ENCODE assay signal across 20 mouse cellular contexts in genomic region chr6:71840597-71841290, GRCm38 (mm10). TPM values are rescaled to one million over a fixed set of nuclear protein-coding genes. Genes with fewer than 3 reads are reported as not detected.
DNase-seq lines count a peak whose midpoint lies in the region; ATAC-seq and TF ChIP-seq lines count a peak whose summit lies in the region.
"Had no signal": no experiment of that assay in that cellular context is flagged by ENCODE, and none has a peak within 500 bp of the region (broad histone marks: within the 10 kb centered on the region; RNA-seq: fewer than 3 reads in every experiment).

No protein-coding gene starts in this region.

- no peak for TF ChIP-seq CTCF in liver, adult 2 months (IDR thresholded peaks at IDR 0.05; ENCODE audit: low read depth, low read length)

- TF ChIP-seq POLR2A in liver, adult 2 months (IDR thresholded peaks at IDR 0.05; ENCODE audit: extremely low read depth, insufficient read depth, low read length), result no peak

- H3K36me3 ChIP-seq in kidney, embryonic 16.5 days (ENCODE audit: insufficient read depth, low read length), result peaks cover 11% of the 10 kb centered on the region; the same call in 1 of the 2 replicates
- H3K36me3 ChIP-seq in liver, adult 2 months (ENCODE audit: control insufficient read depth, insufficient read depth, low read length), result peaks cover 7% of the 10 kb centered on the region
- H3K36me3 ChIP-seq in liver, embryonic 15.5 days (replicated peaks), result peaks cover 14% of the 10 kb centered on the region

- H3K27ac ChIP-seq in kidney, embryonic 16.5 days (ENCODE audit: low read length), result no peak overlapping the region
- peak overlapping the region; percentile 78; the same call in 1 of the 2 replicates for H3K27ac ChIP-seq in liver, adult 2 months (replicated peaks; ENCODE audit: insufficient read depth, low read depth, low read length)
- H3K27ac ChIP-seq in liver, embryonic 15.5 days (replicated peaks), result peak overlapping the region; percentile 34; the same call in 1 of the 2 replicates
- H3K27ac ChIP-seq: embryonic facial prominence, embryonic 12.5 days; heart, adult 2 months; heart, embryonic 15.5 days had no signal

- peaks cover 23% of the 10 kb centered on the region; the same call in 1 of the 2 replicates for H3K79me2 ChIP-seq in liver, adult 2 months (ENCODE audit: control insufficient read depth, insufficient read depth, low read length)

- H3K4me3 ChIP-seq in kidney, embryonic 16.5 days (ENCODE audit: low read length), result no peak overlapping the region
- no peak overlapping the region for H3K4me3 ChIP-seq in liver, adult 2 months (ENCODE audit: insufficient read depth, low read depth, low read length)
- H3K4me3 ChIP-seq in liver, embryonic 15.5 days (replicated peaks), result no peak overlapping the region
- H3K4me3 ChIP-seq: embryonic facial prominence, embryonic 12.5 days; heart, adult 2 months; heart, embryonic 15.5 days had no signal

- intact Hi-C loops in left cerebral cortex, postnatal 14 days (cut with DNase I), result no loop called here

- 0 out of 2 replicates have a peak, but pooled peaks have one; percentile 31 for ATAC-seq in kidney, embryonic 16.5 days (ENCODE audit: low FRiP score, low TSS enrichment)
- ATAC-seq in liver, embryonic 15.5 days (ENCODE audit: insufficient read depth), result peak; percentile 69
- ATAC-seq: activated CD4-positive, CD25-positive, alpha-beta regulatory T cell, adult 4 months; forebrain, embryonic 16.5 days; Patski had no signal

- DNase-seq in kidney, postnatal 4 days, result no peak
- peak; percentile 87 for DNase-seq in liver, adult 2 months (ENCODE audit: extremely low read depth, low read depth, low spot score)
- DNase-seq in liver, result no peak
- DNase-seq in left cerebral cortex, postnatal 14 days (ENCODE audit: low spot score in 2 of 2), result no peak
- no peak for DNase-seq in gastrocnemius, postnatal 25 days
- DNase-seq: adrenal gland, postnatal 14 days; cerebellum, adult 11-12 months; cerebellum, adult 9-10 months; gastrocnemius, postnatal 10 days; heart, adult 2 months; heart, postnatal 14 days had no signal

- H3K4me2 ChIP-seq in kidney, embryonic 16.5 days (replicated peaks; ENCODE audit: low read depth, low read length), result no peak overlapping the region
- peak overlapping the region; percentile 18; the same call in 1 of the 2 replicates for H3K4me2 ChIP-seq in liver, embryonic 15.5 days
- H3K4me2 ChIP-seq: embryonic facial prominence, embryonic 12.5 days; heart, embryonic 11.5 days; heart, embryonic 15.5 days had no signal

- no peaks in the 10 kb centered on the region for H3K27me3 ChIP-seq in kidney, embryonic 16.5 days (ENCODE audit: insufficient read depth, low read length)
- no peaks in the 10 kb centered on the region for H3K27me3 ChIP-seq in liver, adult 2 months (ENCODE audit: control insufficient read depth, insufficient read depth, low read length)
- no peaks in the 10 kb centered on the region for H3K27me3 ChIP-seq in liver, embryonic 15.5 days
- H3K27me3 ChIP-seq: CH12.LX; embryonic facial prominence, embryonic 12.5 days; heart, embryonic 15.5 days; Patski had no signal

- no peaks in the 10 kb centered on the region for H3K9me3 ChIP-seq in kidney, embryonic 16.5 days (ENCODE audit: low read length)
- H3K9me3 ChIP-seq in liver, embryonic 15.5 days (replicated peaks), result no peaks in the 10 kb centered on the region
- H3K9me3 ChIP-seq: embryonic facial prominence, embryonic 12.5 days; heart, embryonic 15.5 days had no signal

- 93% methylated on average over 1 of the region's 1 CpGs for WGBS in kidney, embryonic 16.5 days
- WGBS in liver, adult 2 months, result 76% methylated on average over 1 of the region's 1 CpGs
- WGBS in liver, embryonic 15.5 days (ENCODE audit: insufficient replicate concordance), result 85% methylated on average over 1 of the region's 1 CpGs

- H3K4me1 ChIP-seq in kidney, embryonic 16.5 days (ENCODE audit: insufficient read depth, low read length), result peaks cover 11% of the 10 kb centered on the region
- H3K4me1 ChIP-seq in liver, adult 2 months (ENCODE audit: control insufficient read depth, insufficient read depth, low read length), result peaks cover 18% of the 10 kb centered on the region
- H3K4me1 ChIP-seq in liver, embryonic 15.5 days (replicated peaks), result peaks cover 27% of the 10 kb centered on the region
- H3K4me1 ChIP-seq: embryonic facial prominence, embryonic 12.5 days; heart, embryonic 15.5 days had no signal

- H3K9ac ChIP-seq in kidney, embryonic 16.5 days (replicated peaks; ENCODE audit: low read length), result no peak overlapping the region
- no peak overlapping the region for H3K9ac ChIP-seq in liver, adult 2 months (ENCODE audit: low read depth, low read length)
- no peak overlapping the region for H3K9ac ChIP-seq in liver, embryonic 15.5 days
- H3K9ac ChIP-seq: embryonic facial prominence, embryonic 12.5 days; heart, embryonic 15.5 days had no signal

RNA-seq across cellular contexts. Expression of gene Immt, which starts 9.6 kb away (rescaled TPM):
- 238 and 251 TPM in 2 replicates for polyA plus RNA-seq in kidney, embryonic 16.5 days (2015; fragmentation: Nextera tagmentation; extraction: Ambion mirVana)
- 90.5 and 100 TPM in 2 replicates for total RNA-seq in liver, adult 2 months (2014; rRNA removed)
- 34.3 and 38.8 TPM in 2 replicates for polyA plus RNA-seq in liver, adult 2 months (2012; rRNA removed)
- polyA plus RNA-seq in liver, embryonic 15.5 days (2015; fragmentation: Nextera tagmentation; extraction: Ambion mirVana), result 121 and 123 TPM in 2 replicates
- 100 to 1,000 TPM; 137 to 141 TPM for total RNA-seq in left cerebral cortex, postnatal 14 days (2021)
- total RNA-seq in gastrocnemius, postnatal 25 days (2021), result 100 to 1,000 TPM; 273 to 293 TPM

RNA-seq across cellular contexts. Expression of gene Mrpl35, which starts 14.0 kb away (rescaled TPM):
- polyA plus RNA-seq in kidney, embryonic 16.5 days (2015; fragmentation: Nextera tagmentation; extraction: Ambion mirVana), result 70.7 and 71.2 TPM in 2 replicates
- total RNA-seq in liver, adult 2 months (2014; rRNA removed), result 13.5 and 14.4 TPM in 2 replicates
- 8.6 and 9.5 TPM in 2 replicates for polyA plus RNA-seq in liver, adult 2 months (2012; rRNA removed)
- 51.4 and 56.5 TPM in 2 replicates for polyA plus RNA-seq in liver, embryonic 15.5 days (2015; fragmentation: Nextera tagmentation; extraction: Ambion mirVana)
- 10 to 100 TPM; 31.3 to 32.3 TPM for total RNA-seq in left cerebral cortex, postnatal 14 days (2021)
- 10 to 100 TPM; 34.5 to 37.3 TPM for total RNA-seq in gastrocnemius, postnatal 25 days (2021)
